Mouse (Mus musculus) testis, adult 2 months (tissue): ENCODE results near the gene Eefsec. TPM values are rescaled to one million over a fixed set of nuclear protein-coding genes. Genes with fewer than 3 reads are reported as not detected.

Experiments
- H3K27ac ChIP-seq: fragments of 200-500 bp; 2 replicates; pipeline ENCODE4 v1.5.1; 2012; ENCODE audit warnings: low read depth, low read length; ENCODE audit not compliant: control insufficient read depth, insufficient read depth
- H3K27me3 ChIP-seq: fragments of 200-500 bp; 2 replicates; pipeline ENCODE4 v1.6.1; 2012; ENCODE audit warnings: mild to moderate bottlenecking, low read length, moderate library complexity; ENCODE audit not compliant: control insufficient read depth, insufficient read depth
- H3K36me3 ChIP-seq: fragments of 200-500 bp; 2 replicates; pipeline ENCODE4 v1.6.1; 2012; ENCODE audit warnings: mild to moderate bottlenecking, low read length; ENCODE audit not compliant: control insufficient read depth, insufficient read depth
- H3K4me1 ChIP-seq: fragments of 200-500 bp; 2 replicates; pipeline ENCODE4 v1.6.1; 2012; ENCODE audit warnings: low read length; ENCODE audit not compliant: control insufficient read depth, insufficient read depth
- H3K4me3 ChIP-seq: fragments of 200-500 bp; 2 replicates; pipeline ENCODE4 v1.5.1; 2012; ENCODE audit warnings: low read depth, mild to moderate bottlenecking, low read length, moderate library complexity, mixed read lengths; ENCODE audit not compliant: control insufficient read depth
- CTCF ChIP-seq: fragments of 200-500 bp; IDR thresholded peaks from 2 replicates; pipeline ENCODE4 v1.5.1; 2012; ENCODE audit warnings: low read depth, mild to moderate bottlenecking, inconsistent platforms, low read length, moderate library complexity; ENCODE audit not compliant: control insufficient read depth, insufficient read depth, insufficient replicate concordance
- POLR2A ChIP-seq: fragments of 200-500 bp; IDR thresholded peaks from 2 replicates; pipeline ENCODE4 v1.6.1; 2012; ENCODE audit warnings: low read depth, mild to moderate bottlenecking, inconsistent platforms, low read length, moderate library complexity; ENCODE audit not compliant: control insufficient read depth
- polyA plus RNA-seq: library from polyadenylated mRNA; depleted of rRNA; stranded (reverse); fragments of >200 nt; gene quantifications from 2 replicates; pipeline ENCODE4 v1.2.3, GENCODE M21; 2012; rRNA removed

Gene Eefsec
- polyA plus RNA-seq, 1 experiment = 43.4 TPM

DNA sequence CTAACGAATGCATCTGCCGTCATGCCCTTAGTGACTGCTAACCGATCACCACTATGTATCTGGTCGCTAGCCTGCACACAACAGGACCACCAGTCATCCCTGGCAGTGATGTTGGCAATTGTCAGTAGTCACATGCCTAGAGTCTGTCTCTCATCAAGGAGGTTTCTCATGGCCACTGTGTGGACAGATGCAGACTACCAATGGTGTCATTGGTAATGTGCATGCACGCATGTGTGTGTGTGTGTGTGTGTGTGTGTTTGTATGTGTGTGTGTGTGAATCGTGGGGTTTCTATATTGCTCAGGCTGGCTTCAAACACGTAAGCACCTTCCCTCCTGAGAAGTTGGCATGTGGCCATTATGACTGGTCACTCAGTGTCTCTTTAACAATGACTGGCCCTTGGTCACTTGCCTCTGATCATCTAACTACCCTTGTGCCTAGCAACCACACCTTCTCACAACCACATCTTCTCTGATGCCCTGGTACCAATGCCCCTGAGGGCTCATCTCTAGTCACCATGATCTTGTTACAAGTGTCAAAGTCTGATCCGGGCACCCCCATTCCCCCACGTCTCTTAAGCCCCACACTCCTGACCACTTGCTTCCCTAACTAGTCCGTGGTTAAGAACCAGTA is 238.8 kb downstream of the Eefsec start:
- no peak overlapping the region for H3K27ac ChIP-seq
- no peaks in the 10 kb centered on the region for H3K36me3 ChIP-seq
- no peaks in the 10 kb centered on the region for H3K27me3 ChIP-seq
- TF ChIP-seq CTCF (no peak), POLR2A (no peak)
- no peak overlapping the region for H3K4me3 ChIP-seq
- peaks cover 5% of the 10 kb centered on the region; the same call in 1 of the 2 replicates for H3K4me1 ChIP-seq

Other genes with a start within 250 kb of the Eefsec start
- gene Dnajb8, start 224.3 kb downstream of the Eefsec start, polyA plus RNA-seq = 720 and 738 TPM in 2 replicates
- gene Ruvbl1, start 18.9 kb upstream of the Eefsec start, polyA plus RNA-seq = 26.3 and 27.0 TPM in 2 replicates
- gene Sec61a1, start 72.4 kb upstream of the Eefsec start, polyA plus RNA-seq = 250 and 263 TPM in 2 replicates
- gene Kbtbd12, start 191.4 kb upstream of the Eefsec start, polyA plus RNA-seq = 0.70 and 0.83 TPM in 2 replicates